8 mouse cellular contexts compared by ENCODE assay signal in the genomic region with DNA sequence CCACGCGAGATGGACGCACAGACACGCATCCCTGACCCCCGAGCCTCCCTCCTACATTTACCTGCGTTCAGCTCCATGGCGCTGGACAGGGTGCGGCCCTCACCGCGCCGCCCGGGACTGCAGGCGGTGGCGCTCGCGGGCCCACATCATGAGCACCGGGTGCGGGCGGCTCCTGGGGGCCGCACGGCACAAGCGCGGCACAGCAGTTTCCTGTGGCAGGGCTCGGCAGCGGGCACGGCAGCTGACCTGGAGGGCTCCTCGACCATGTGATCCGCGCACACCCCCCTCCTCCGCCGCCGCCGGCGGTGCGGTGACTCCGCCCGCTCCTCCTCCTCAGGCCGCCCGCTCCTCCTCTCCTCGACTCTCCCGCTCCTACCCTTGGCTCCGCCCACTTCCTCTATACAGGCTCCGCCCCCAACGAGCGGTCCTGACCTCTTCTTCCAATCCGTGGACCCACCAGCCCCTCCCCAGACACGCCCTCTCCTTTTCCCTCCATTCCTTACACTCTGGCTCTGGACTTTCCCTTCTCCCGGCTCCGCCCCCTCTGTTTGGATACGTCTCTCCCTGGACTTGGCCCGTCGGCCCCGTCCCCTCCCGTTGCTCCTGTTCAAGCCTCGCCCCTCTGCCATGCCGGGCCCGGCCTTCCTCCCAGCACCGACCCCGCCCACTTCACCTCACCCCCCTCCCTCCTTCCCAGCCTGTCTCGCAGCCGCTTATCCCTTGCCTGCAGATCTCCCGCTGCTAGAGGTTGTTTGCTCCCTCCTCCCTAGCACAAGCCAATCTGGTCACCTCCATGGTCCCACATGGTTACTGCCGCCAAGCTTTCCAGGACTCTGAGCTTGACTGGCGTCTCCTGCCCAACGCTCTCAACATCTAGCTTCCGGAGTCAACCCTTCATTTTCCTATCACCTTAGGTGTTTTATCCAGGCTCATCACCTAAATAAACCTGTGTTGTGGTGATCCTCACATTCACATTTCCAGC. TPM values are rescaled to one million over a fixed set of nuclear protein-coding genes. Genes with fewer than 3 reads are reported as not detected.
DNase-seq lines count a peak whose midpoint lies in the region; ATAC-seq and TF ChIP-seq lines count a peak whose summit lies in the region.

A gene (minus strand): TSS at position 378 of the 982 bp plus-strand sequence.

- no peaks in the 10 kb centered on the region for H3K36me3 ChIP-seq in embryonic facial prominence, embryonic 13.5 days
- H3K36me3 ChIP-seq in kidney, adult 2 months (ENCODE audit: control insufficient read depth, insufficient read depth, low read length) = no peaks in the 10 kb centered on the region
- H3K36me3 ChIP-seq in limb, embryonic 12.5 days = no peaks in the 10 kb centered on the region
- no peaks in the 10 kb centered on the region for H3K36me3 ChIP-seq in midbrain, embryonic 15.5 days (replicated peaks)
- no peaks in the 10 kb centered on the region for H3K36me3 ChIP-seq in spleen, adult 2 months (ENCODE audit: control insufficient read depth, insufficient read depth, low read length)

- H3K9ac ChIP-seq in embryonic facial prominence, embryonic 13.5 days = peak within 1 kb of the TSS; percentile 79
- H3K9ac ChIP-seq in limb, embryonic 12.5 days (replicated peaks) = peak within 1 kb of the TSS; percentile 49
- H3K9ac ChIP-seq in midbrain, embryonic 15.5 days = peak within 1 kb of the TSS; percentile 54

- H3K27me3 ChIP-seq in embryonic facial prominence, embryonic 13.5 days = no peaks in the 10 kb centered on the region
- no peaks in the 10 kb centered on the region for H3K27me3 ChIP-seq in kidney, adult 2 months (replicated peaks; ENCODE audit: control insufficient read depth, insufficient read depth, low read length)
- H3K27me3 ChIP-seq in limb, embryonic 12.5 days = no peaks in the 10 kb centered on the region
- no peaks in the 10 kb centered on the region for H3K27me3 ChIP-seq in midbrain, embryonic 15.5 days (replicated peaks)
- H3K27me3 ChIP-seq in spleen, adult 2 months (ENCODE audit: control insufficient read depth, insufficient read depth, low read length) = no peaks in the 10 kb centered on the region

- peaks cover 5% of the 10 kb centered on the region; the same call in 1 of the 2 replicates for H3K4me1 ChIP-seq in embryonic facial prominence, embryonic 13.5 days
- H3K4me1 ChIP-seq in kidney, adult 2 months (ENCODE audit: control insufficient read depth, insufficient read depth, low read length) = peaks cover 16% of the 10 kb centered on the region
- no peaks in the 10 kb centered on the region for H3K4me1 ChIP-seq in limb, embryonic 12.5 days (replicated peaks)
- 0 out of 2 replicates have a peak, but pooled peaks cover 2% of the 10 kb centered on the region for H3K4me1 ChIP-seq in midbrain, embryonic 15.5 days
- H3K4me1 ChIP-seq in spleen, adult 2 months (ENCODE audit: control insufficient read depth, insufficient read depth, insufficient read length) = peaks cover 5% of the 10 kb centered on the region

- H3K9me3 ChIP-seq in embryonic facial prominence, embryonic 13.5 days = no peaks in the 10 kb centered on the region
- no peaks in the 10 kb centered on the region for H3K9me3 ChIP-seq in limb, embryonic 12.5 days
- H3K9me3 ChIP-seq in midbrain, embryonic 15.5 days = no peaks in the 10 kb centered on the region

- peak; percentile 94 for ATAC-seq in embryonic facial prominence, embryonic 13.5 days (ENCODE audit: insufficient number of reproducible peaks, insufficient read depth, low FRiP score, low TSS enrichment, low read depth)
- peak; percentile 95 for ATAC-seq in limb, embryonic 12.5 days (ENCODE audit: insufficient number of reproducible peaks, insufficient read depth, low FRiP score, low TSS enrichment, low read depth)
- ATAC-seq in midbrain, embryonic 15.5 days (replicated peaks) = peak; percentile 92

- peak; percentile 61 for TF ChIP-seq POLR2A in kidney, adult 2 months (IDR thresholded peaks at IDR 0.05; ENCODE audit: low read depth, low read length)
- TF ChIP-seq POLR2A in spleen, adult 2 months (IDR thresholded peaks at IDR 0.05; ENCODE audit: low read depth, low read length) = no peak

- WGBS in embryonic facial prominence, embryonic 13.5 days = under 1% methylated on average over 64 of the region's 66 CpGs
- under 1% methylated on average over 60 of the region's 66 CpGs for WGBS in kidney, adult 2 months
- 1% methylated on average over 55 of the region's 66 CpGs for WGBS in limb, embryonic 12.5 days
- 1% methylated on average over 62 of the region's 66 CpGs for WGBS in midbrain, embryonic 15.5 days
- WGBS in spleen, adult 2 months = 2% methylated on average over 57 of the region's 66 CpGs

- no peak for TF ChIP-seq CTCF in kidney, adult 2 months (conservative IDR thresholded peaks at IDR 0.05; ENCODE audit: insufficient read depth, insufficient read length, low read depth, low read length)
- TF ChIP-seq CTCF in spleen, adult 2 months (IDR thresholded peaks at IDR 0.05; ENCODE audit: extremely low read depth, insufficient read depth, insufficient read length, insufficient replicate concordance) = no peak

- peak; percentile 99 for DNase-seq in 3134 (ENCODE audit: extremely low read depth, insufficient read length, low spot score)
- DNase-seq in adrenal gland, postnatal 36 days = peak; percentile 99
- DNase-seq in heart, adult 18-20 months = peak; percentile 99 to 100
- DNase-seq in kidney, adult 2 months = peak; percentile 100
- peak; percentile 88 to 94 for DNase-seq in spleen, adult 2 months (ENCODE audit: low read depth in 1 of 2, low spot score in 2 of 2)

- peak within 1 kb of the TSS; percentile 91 for H3K27ac ChIP-seq in embryonic facial prominence, embryonic 13.5 days
- H3K27ac ChIP-seq in kidney, adult 2 months (ENCODE audit: insufficient read depth, low read depth, low read length) = peak within 1 kb of the TSS; percentile 100
- H3K27ac ChIP-seq in limb, embryonic 12.5 days = peak within 1 kb of the TSS; percentile 86
- peak within 1 kb of the TSS; percentile 80 for H3K27ac ChIP-seq in midbrain, embryonic 15.5 days
- H3K27ac ChIP-seq in spleen, adult 2 months (ENCODE audit: insufficient read depth, low read length) = peak within 1 kb of the TSS; percentile 96

- H3K4me3 ChIP-seq in embryonic facial prominence, embryonic 13.5 days = peak within 1 kb of the TSS; percentile 78
- peak within 1 kb of the TSS; percentile 88 for H3K4me3 ChIP-seq in kidney, adult 2 months (ENCODE audit: insufficient read depth, low read depth, low read length)
- peak within 1 kb of the TSS; percentile 76 for H3K4me3 ChIP-seq in limb, embryonic 12.5 days (replicated peaks)
- H3K4me3 ChIP-seq in midbrain, embryonic 15.5 days = peak within 1 kb of the TSS; percentile 91
- peak within 1 kb of the TSS; percentile 97 for H3K4me3 ChIP-seq in spleen, adult 2 months (ENCODE audit: extremely low read depth, insufficient read depth, insufficient read length)

- H3K4me2 ChIP-seq in embryonic facial prominence, embryonic 13.5 days = peak within 1 kb of the TSS; percentile 79
- peak within 1 kb of the TSS; percentile 77 for H3K4me2 ChIP-seq in limb, embryonic 12.5 days
- peak within 1 kb of the TSS; percentile 79 for H3K4me2 ChIP-seq in midbrain, embryonic 15.5 days

RNA-seq across cellular contexts. Expression of the gene that starts here (rescaled TPM):
- 10 to 100 TPM; 69.0 to 98.7 TPM for total RNA-seq in adrenal gland, postnatal 36 days (2021)
- polyA plus RNA-seq in embryonic facial prominence, embryonic 13.5 days (2015; fragmentation: Nextera tagmentation; extraction: Ambion mirVana) = 6.9 and 7.9 TPM in 2 replicates
- 10 to 100 TPM; 48.2 to 54.4 TPM for total RNA-seq in heart, adult 18-20 months (2021)
- 17.0 and 26.7 TPM in 2 replicates for polyA plus RNA-seq in kidney, adult 2 months (2012; rRNA removed)
- polyA plus RNA-seq in limb, embryonic 12.5 days (2016; fragmentation: Nextera tagmentation; extraction: Ambion mirVana) = 5.4 and 7.0 TPM in 2 replicates
- polyA plus RNA-seq in midbrain, embryonic 15.5 days (2015; fragmentation: Nextera tagmentation; extraction: Ambion mirVana) = 5.6 and 5.9 TPM in 2 replicates
- 4.8 and 9.3 TPM in 2 replicates for polyA plus RNA-seq in spleen, adult 2 months (2012; rRNA removed)

Comparison
In these comparisons a context has a peak if more than half of its experiments do, and no peak if none do; other contexts are left out.
1. Peak in every context shown above with its lines: DNase-seq, ATAC-seq, H3K4me3 ChIP-seq and H3K27ac ChIP-seq.